Mouse (Mus musculus): ENCODE results near the gene Pkhd1. TPM values are rescaled to one million over a fixed set of nuclear protein-coding genes. Genes with fewer than 3 reads are reported as not detected.
A peak's percentile ranks its signal among the peaks of the same experiment; 100 is the strongest.

Gene Pkhd1
- polyA plus RNA-seq, 1 experiment from 2014 or later = 0.04 TPM

- no peaks in the 10 kb centered on the region for H3K36me3 ChIP-seq (ENCODE audit: control insufficient read depth, insufficient read depth, low read length)
- no peak overlapping the region for H3K4me2 ChIP-seq (ENCODE audit: low read depth)
- H3K9ac ChIP-seq (ENCODE audit: low read length) = no peak overlapping the region
- 69% methylated on average over 5 of the region's 5 CpGs for WGBS
- H3K27ac ChIP-seq (ENCODE audit: low read depth, low read length) = no peak overlapping the region
- ATAC-seq (ENCODE audit: insufficient read depth, low FRiP score, low TSS enrichment) = no peak
- no peaks in the 10 kb centered on the region for H3K4me1 ChIP-seq (ENCODE audit: control insufficient read depth, insufficient read depth, low read length)
- H3K9me3 ChIP-seq (ENCODE audit: control insufficient read depth, low read length) = no peaks in the 10 kb centered on the region
- no peak overlapping the region for H3K4me3 ChIP-seq (ENCODE audit: low read depth, low read length)
- no peaks in the 10 kb centered on the region for H3K27me3 ChIP-seq (ENCODE audit: control insufficient read depth, insufficient read depth, low read length)
- DNase-seq (ENCODE audit: low spot score) = no peak
Measured at GRCm38 (mm10) chr1:20409411-20409967, 208.4 kb downstream of the Pkhd1 start.

GRCm38 (mm10) chr1:20398319-20398718 lies 219.5 kb downstream of the Pkhd1 start:
- DNase-seq (ENCODE audit: low spot score) = no peak
- ATAC-seq (ENCODE audit: insufficient read depth, low FRiP score, low TSS enrichment) = no peak
- WGBS = 72% methylated on average over 4 of the region's 4 CpGs
- Histone ChIP-seq H3K4me1 (ENCODE audit: control insufficient read depth, insufficient read depth, low read length) (no peaks in the 10 kb centered on the region), H3K27me3 (ENCODE audit: control insufficient read depth, insufficient read depth, low read length) (no peaks in the 10 kb centered on the region), H3K4me2 (ENCODE audit: low read depth) (no peak overlapping the region), H3K9ac (ENCODE audit: low read length) (no peak overlapping the region), H3K36me3 (ENCODE audit: control insufficient read depth, insufficient read depth, low read length) (no peaks in the 10 kb centered on the region), H3K27ac (ENCODE audit: low read depth, low read length) (no peak overlapping the region), H3K4me3 (ENCODE audit: low read depth, low read length) (no peak overlapping the region), H3K9me3 (ENCODE audit: control insufficient read depth, low read length) (no peaks in the 10 kb centered on the region)

GRCm38 (mm10) chr1:20364437-20364836 lies 253.4 kb downstream of the Pkhd1 start:
- Histone ChIP-seq H3K27ac (ENCODE audit: low read depth, low read length) (no peak overlapping the region), H3K4me3 (ENCODE audit: low read depth, low read length) (no peak overlapping the region), H3K9ac (ENCODE audit: low read length) (no peak overlapping the region), H3K27me3 (ENCODE audit: control insufficient read depth, insufficient read depth, low read length) (no peaks in the 10 kb centered on the region), H3K4me1 (ENCODE audit: control insufficient read depth, insufficient read depth, low read length) (no peaks in the 10 kb centered on the region), H3K4me2 (ENCODE audit: low read depth) (no peak overlapping the region), H3K36me3 (ENCODE audit: control insufficient read depth, insufficient read depth, low read length) (no peaks in the 10 kb centered on the region), H3K9me3 (ENCODE audit: control insufficient read depth, low read length) (no peaks in the 10 kb centered on the region)
- no peak for ATAC-seq (ENCODE audit: insufficient read depth, low FRiP score, low TSS enrichment)
- no peak for DNase-seq (ENCODE audit: low spot score)
- 70% methylated on average over 1 of the region's 1 CpGs for WGBS

GRCm38 (mm10) chr1:20344651-20345050 lies 273.2 kb downstream of the Pkhd1 start:
- H3K27me3 ChIP-seq (ENCODE audit: control insufficient read depth, insufficient read depth, low read length) = no peaks in the 10 kb centered on the region
- 57% methylated on average over 3 of the region's 3 CpGs for WGBS
- ATAC-seq (ENCODE audit: insufficient read depth, low FRiP score, low TSS enrichment) (no peak), DNase-seq (ENCODE audit: low spot score) (no peak)
- no peak overlapping the region for H3K9ac ChIP-seq (ENCODE audit: low read length)
- H3K4me1 ChIP-seq (ENCODE audit: control insufficient read depth, insufficient read depth, low read length) = no peaks in the 10 kb centered on the region
- H3K4me3 ChIP-seq (ENCODE audit: low read depth, low read length) = no peak overlapping the region
- H3K27ac ChIP-seq (ENCODE audit: low read depth, low read length) = no peak overlapping the region
- H3K9me3 ChIP-seq (ENCODE audit: control insufficient read depth, low read length) = no peaks in the 10 kb centered on the region
- no peak overlapping the region for H3K4me2 ChIP-seq (ENCODE audit: low read depth)
- H3K36me3 ChIP-seq (ENCODE audit: control insufficient read depth, insufficient read depth, low read length) = no peaks in the 10 kb centered on the region

- WGBS = 12% methylated on average over 2 of the region's 2 CpGs
- no peak overlapping the region for H3K4me2 ChIP-seq (ENCODE audit: low read depth)
- no peaks in the 10 kb centered on the region for H3K27me3 ChIP-seq (ENCODE audit: control insufficient read depth, insufficient read depth, low read length)
- H3K36me3 ChIP-seq (ENCODE audit: control insufficient read depth, insufficient read depth, low read length) = no peaks in the 10 kb centered on the region
- no peaks in the 10 kb centered on the region for H3K9me3 ChIP-seq (ENCODE audit: control insufficient read depth, low read length)
- no peak overlapping the region for H3K9ac ChIP-seq (ENCODE audit: low read length)
- no peaks in the 10 kb centered on the region for H3K4me1 ChIP-seq (ENCODE audit: control insufficient read depth, insufficient read depth, low read length)
- no peak overlapping the region for H3K27ac ChIP-seq (ENCODE audit: low read depth, low read length)
- no peak overlapping the region for H3K4me3 ChIP-seq (ENCODE audit: low read depth, low read length)
- DNase-seq (ENCODE audit: low spot score) (peak; percentile 67), ATAC-seq (ENCODE audit: insufficient read depth, low FRiP score, low TSS enrichment) (peak; percentile 61; the same call in 1 of the 2 replicates)
Measured at GRCm38 (mm10) chr1:20311485-20311884, 306.4 kb downstream of the Pkhd1 start.

GRCm38 (mm10) chr1:20310925-20311324 lies 306.9 kb downstream of the Pkhd1 start:
- Histone ChIP-seq H3K27ac (ENCODE audit: low read depth, low read length) (no peak overlapping the region), H3K9ac (ENCODE audit: low read length) (no peak overlapping the region), H3K4me3 (ENCODE audit: low read depth, low read length) (no peak overlapping the region), H3K9me3 (ENCODE audit: control insufficient read depth, low read length) (no peaks in the 10 kb centered on the region), H3K4me2 (ENCODE audit: low read depth) (no peak overlapping the region), H3K4me1 (ENCODE audit: control insufficient read depth, insufficient read depth, low read length) (no peaks in the 10 kb centered on the region), H3K27me3 (ENCODE audit: control insufficient read depth, insufficient read depth, low read length) (no peaks in the 10 kb centered on the region), H3K36me3 (ENCODE audit: control insufficient read depth, insufficient read depth, low read length) (no peaks in the 10 kb centered on the region)
- DNase-seq (ENCODE audit: low spot score) (no peak), ATAC-seq (ENCODE audit: insufficient read depth, low FRiP score, low TSS enrichment) (0 out of 2 replicates have a peak, but pooled peaks have one; percentile 3)
- 74% methylated on average over 6 of the region's 6 CpGs for WGBS

GRCm38 (mm10) chr1:20306116-20306515 lies 311.7 kb downstream of the Pkhd1 start:
- no peaks in the 10 kb centered on the region for H3K27me3 ChIP-seq (ENCODE audit: control insufficient read depth, insufficient read depth, low read length)
- no peak overlapping the region for H3K4me2 ChIP-seq (ENCODE audit: low read depth)
- WGBS = 42% methylated on average over 3 of the region's 3 CpGs
- H3K27ac ChIP-seq (ENCODE audit: low read depth, low read length) = no peak overlapping the region
- DNase-seq (ENCODE audit: low spot score) = peak; percentile 15
- H3K36me3 ChIP-seq (ENCODE audit: control insufficient read depth, insufficient read depth, low read length) = no peaks in the 10 kb centered on the region
- H3K9ac ChIP-seq (ENCODE audit: low read length) = no peak overlapping the region
- no peak overlapping the region for H3K4me3 ChIP-seq (ENCODE audit: low read depth, low read length)
- H3K9me3 ChIP-seq (ENCODE audit: control insufficient read depth, low read length) = no peaks in the 10 kb centered on the region
- peaks cover 3% of the 10 kb centered on the region; the same call in 1 of the 2 replicates for H3K4me1 ChIP-seq (ENCODE audit: control insufficient read depth, insufficient read depth, low read length)
- no peak for ATAC-seq (ENCODE audit: insufficient read depth, low FRiP score, low TSS enrichment)

- Histone ChIP-seq H3K36me3 (ENCODE audit: control insufficient read depth, insufficient read depth, low read length) (no peaks in the 10 kb centered on the region), H3K4me3 (ENCODE audit: low read depth, low read length) (no peak overlapping the region), H3K27me3 (ENCODE audit: control insufficient read depth, insufficient read depth, low read length) (peaks cover 6% of the 10 kb centered on the region; the same call in 1 of the 2 replicates), H3K9ac (ENCODE audit: low read length) (no peak overlapping the region), H3K27ac (ENCODE audit: low read depth, low read length) (no peak overlapping the region), H3K9me3 (ENCODE audit: control insufficient read depth, low read length) (no peaks in the 10 kb centered on the region), H3K4me2 (ENCODE audit: low read depth) (no peak overlapping the region), H3K4me1 (ENCODE audit: control insufficient read depth, insufficient read depth, low read length) (peaks cover 3% of the 10 kb centered on the region; the same call in 1 of the 2 replicates)
- peak; percentile 91 for ATAC-seq (ENCODE audit: insufficient read depth, low FRiP score, low TSS enrichment)
- peak; percentile 76 for DNase-seq (ENCODE audit: low spot score)
- WGBS = 34% methylated on average over 6 of the region's 6 CpGs
Measured at GRCm38 (mm10) chr1:20302943-20303578, 314.8 kb downstream of the Pkhd1 start.
